Mouse (Mus musculus) layer of hippocampus, adult 8-10 months (tissue): Measurements from ENCODE around the gene Adcyap1. TPM values are rescaled to one million over a fixed set of nuclear protein-coding genes. Genes with fewer than 3 reads are reported as not detected.

ENCODE experiments used
- DNase-seq, 2 experiments: peaks; one replicate each; pipeline ENCODE4 v3.0.0; 2022; ENCODE audit warnings: low spot score in 2 of 2
- total RNA-seq, 4 experiments: library from RNA; stranded (reverse); gene quantifications; 2 replicates each; pipeline ENCODE4 v1.2.4; 2022

Adcyap1 gene
- total RNA-seq = 10 to 100 TPM in 3 of 4 experiments, 1 to 10 TPM in 1; 6.7 to 15.3 (median 13.6) TPM

- DNase-seq = no peak
Observed at GRCm38 (mm10) chr17:93198717-93199116, at the start of gene Adcyap1. Adcyap1 (plus strand) TSS chr17:93199017.

DNA sequence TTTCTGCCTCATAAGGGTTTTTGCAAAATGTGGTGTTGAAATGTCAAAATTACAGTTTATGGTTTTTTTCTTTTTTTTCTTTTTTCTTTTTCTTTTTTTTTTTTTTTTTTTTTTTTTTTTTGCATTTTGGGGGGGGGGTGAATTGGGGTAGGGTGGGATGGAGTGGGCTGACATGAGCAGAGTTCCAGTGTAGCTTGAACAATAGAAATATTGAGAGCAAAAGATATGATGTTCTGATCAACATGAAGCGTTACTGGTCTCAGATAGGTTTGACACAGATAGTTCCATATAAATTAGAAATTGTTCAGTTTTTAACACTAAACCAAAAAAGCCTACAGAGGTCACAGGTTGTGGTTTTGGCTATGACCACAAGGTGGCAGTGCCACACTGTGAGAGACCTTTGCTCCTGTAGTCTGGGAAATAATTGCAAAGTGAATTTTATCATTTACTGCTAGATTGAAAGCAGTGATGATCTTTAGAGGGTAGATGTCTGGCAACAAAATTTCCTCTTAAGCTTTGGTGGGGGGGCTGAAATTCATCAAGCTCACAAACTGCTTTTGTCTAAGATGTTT is 40.5 kb upstream of the Adcyap1 start:
- peak; percentile 14 to 63 for DNase-seq

DNA sequence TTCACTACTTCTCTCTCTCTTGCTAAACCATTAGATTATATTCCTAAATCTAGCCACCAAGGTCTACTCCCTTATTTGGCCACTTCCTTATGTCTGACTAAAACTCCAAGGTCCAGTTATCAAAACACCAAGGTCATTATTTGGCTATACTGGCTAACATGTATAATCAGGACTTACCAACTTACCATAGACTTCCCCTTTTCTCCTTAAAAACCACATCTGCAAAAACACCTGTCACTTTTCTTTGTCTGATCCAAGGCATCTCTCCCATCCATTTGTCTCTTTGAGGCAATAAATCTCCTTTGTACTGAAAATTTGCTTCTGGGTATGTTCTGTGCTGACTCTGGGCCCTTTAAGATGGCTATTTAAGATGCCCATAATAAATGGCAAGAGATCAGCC is 29.2 kb upstream of the Adcyap1 start:
- DNase-seq = no peak

- DNase-seq = no peak
Observed at GRCm38 (mm10) chr17:93196846-93197245, 2.0 kb upstream of the Adcyap1 start.

- no peak for DNase-seq
Observed at GRCm38 (mm10) chr17:93198213-93198612, 604 bp upstream of the Adcyap1 start.

- DNase-seq = no peak
Observed at GRCm38 (mm10) chr17:93199218-93199617, 401 bp downstream of the Adcyap1 start.

DNA sequence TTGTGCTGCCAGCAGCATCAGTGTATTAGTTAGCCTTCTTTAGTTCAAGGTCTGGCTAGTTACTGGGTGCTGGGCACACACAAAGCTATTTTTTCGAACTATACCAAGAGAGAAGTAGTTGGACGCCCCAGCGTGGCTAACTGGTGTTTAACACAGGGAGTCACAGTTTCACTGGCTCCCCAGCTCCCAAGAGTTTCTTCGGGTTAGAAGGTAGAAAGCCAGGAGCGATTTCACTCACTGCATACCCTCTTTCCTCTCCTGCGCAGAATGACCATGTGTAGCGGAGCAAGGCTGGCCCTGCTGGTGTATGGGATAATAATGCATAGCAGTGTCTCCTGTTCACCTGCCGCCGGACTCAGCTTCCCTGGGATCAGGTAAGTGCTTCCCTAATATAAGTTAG is 930 bp downstream of the Adcyap1 start:
- DNase-seq = no peak

DNA sequence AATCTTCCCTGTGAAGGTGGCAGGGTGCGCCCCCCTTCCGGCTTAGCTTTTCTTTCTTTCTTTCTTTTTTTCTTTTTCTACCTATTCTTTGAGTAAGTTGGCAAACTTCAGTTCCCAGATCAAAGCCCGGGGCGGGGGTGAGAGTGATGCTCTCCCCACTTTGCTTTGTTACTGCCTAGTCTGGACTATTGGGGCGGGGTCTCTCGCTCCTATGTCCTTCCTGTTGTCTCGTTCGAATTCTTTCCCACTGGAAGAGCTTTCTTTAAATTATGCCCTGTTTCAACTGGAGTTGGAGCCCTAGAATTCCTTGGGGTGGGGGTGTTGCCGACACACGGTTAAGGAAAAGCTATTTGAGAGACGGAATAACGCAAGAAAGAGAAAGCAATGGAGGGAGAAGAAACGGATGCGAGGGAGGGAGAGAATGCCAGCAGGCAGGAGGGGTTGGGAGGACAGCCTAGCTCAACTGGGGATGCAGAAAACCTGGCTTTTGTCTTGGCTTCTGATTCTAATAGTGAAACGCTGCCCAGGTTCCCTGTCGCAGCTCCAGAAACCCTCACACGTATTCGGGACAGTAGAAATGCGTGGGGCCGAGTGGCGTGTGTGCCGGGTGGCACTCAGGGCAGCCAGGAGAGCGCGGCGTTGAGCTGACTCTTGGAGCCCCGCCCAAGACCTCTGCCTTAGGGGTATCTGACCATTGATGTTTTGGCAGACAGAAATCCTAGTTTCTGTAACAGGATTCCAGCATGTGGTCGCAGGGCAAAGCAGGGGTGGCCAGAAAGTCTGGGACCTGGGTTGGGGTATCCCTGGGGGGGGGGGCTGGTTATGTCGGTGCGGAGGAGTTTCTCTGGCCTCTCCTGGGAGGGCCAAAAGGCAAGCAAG is 1.8 kb downstream of the Adcyap1 start:
- DNase-seq = no peak

DNA sequence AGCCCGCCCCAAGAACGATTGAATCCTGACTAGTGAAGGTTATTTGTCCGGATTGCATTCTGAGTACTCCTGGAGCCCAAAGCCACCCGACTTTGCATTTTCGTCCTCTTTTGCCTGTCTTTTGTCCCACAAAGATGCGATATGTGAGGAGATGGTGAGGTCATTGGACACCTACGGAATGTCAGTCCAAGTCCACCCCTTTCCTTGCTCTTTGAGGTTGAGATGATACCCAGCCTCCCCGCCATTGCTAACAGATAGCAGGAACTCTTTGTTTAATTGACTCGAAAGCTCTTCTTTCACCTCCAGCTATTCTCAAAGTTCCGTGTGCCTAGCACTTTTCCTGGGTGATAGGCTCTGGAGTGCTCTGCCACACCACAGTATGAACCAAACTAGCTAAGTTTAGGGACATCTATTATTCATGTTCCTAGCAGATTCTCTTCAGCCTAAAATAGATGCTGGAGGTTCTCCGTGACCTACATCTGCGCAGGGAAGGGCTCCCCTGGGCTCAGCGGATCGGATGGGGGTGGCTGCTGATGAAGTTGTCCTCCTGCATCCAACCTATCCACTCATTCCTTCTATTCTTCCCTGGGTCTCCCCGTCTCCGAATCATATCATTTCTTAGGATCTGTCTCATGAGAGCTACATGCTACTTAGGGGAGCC is 2.6 kb downstream of the Adcyap1 start:
- no peak for DNase-seq

DNA sequence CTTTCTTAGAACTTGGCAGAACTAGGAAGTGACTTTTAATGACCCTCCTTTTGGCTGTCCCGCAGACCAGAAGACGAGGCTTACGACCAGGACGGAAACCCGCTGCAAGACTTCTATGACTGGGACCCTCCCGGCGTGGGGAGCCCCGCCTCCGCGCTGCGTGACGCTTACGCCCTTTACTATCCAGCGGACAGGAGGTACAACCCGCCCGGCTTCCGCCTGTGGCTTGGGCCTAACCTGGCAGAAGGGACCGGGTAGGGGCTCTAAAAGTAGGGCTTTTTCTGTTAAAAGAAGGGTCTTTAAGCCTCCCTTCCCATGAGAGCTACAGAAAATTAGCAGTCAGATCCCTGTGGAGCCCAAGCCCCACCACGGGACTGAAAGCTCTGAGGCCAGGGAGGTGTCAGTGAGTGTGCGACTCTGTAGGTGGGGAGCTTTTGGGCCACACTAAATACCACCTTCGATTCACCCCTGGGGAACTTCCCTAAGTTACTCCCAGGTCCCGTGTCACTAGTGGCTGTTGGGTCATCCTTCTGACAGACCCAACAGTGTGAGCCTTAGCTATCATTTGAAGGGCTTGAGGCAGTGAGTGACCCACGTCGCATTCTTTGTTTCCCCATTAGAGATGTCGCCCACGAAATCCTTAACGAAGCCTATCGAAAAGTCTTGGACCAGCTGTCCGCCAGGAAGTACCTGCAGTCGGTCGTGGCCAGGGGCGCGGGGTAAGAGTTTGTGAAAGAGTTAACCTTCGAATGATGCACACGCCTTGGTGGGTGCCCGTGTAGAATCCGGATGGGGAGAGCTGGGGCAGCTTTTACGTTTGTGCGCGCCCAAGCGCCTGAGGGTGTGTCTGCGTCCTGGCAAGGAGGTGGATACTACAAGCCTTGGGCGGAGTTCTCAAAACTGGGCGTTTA is 3.6 kb downstream of the Adcyap1 start:
- no peak for DNase-seq

DNA sequence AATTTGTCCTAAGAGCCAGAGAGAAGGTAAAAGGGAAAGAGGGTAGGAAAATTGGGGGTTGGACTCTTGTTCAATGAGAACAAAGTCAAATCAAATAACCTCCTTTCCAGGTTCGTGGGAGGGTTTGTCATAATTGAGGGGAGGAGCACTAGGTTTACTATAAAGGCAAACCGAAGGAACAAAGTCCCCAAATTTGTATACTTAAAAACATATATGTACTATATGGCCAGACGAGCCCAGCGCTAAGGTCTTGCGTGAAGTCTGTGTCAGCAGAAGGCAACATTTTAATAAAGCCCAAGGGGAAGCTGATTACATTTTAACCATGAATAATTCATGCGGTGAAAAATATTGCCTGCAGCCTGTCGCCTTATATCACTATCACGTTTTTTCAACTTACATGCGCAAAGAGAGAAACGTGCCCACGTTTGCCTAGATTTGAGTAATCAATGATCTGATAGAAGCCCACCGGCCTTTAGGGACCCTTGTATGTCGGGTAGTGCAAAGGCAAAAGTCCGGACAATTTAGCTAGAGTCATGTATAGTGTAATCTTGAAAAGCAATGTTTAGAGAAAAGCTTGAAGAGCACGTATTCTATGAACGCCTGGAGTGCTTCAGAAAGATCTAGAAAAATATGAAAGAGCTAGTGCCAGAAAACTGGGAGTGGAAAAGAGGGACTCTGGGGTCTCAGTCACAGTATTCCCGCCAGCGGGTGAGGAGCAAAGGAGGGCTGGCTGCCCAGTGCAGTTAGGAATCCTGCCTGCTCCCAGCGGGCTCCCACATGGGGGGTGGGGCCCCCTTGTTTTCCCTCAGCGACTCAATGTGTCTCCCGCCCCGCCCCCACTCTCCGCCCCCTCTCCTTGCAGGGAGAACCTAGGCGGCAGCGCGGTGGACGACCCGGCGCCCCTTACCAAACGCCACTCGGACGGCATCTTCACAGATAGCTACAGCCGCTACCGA is 4.5 kb downstream of the Adcyap1 start:
- DNase-seq = no peak

- DNase-seq = no peak
Observed at GRCm38 (mm10) chr17:93217785-93218184, 19.0 kb downstream of the Adcyap1 start.

GRCm38 (mm10) chr17:93218640-93219039 is 19.8 kb downstream of the Adcyap1 start:
- DNase-seq = no peak

DNA sequence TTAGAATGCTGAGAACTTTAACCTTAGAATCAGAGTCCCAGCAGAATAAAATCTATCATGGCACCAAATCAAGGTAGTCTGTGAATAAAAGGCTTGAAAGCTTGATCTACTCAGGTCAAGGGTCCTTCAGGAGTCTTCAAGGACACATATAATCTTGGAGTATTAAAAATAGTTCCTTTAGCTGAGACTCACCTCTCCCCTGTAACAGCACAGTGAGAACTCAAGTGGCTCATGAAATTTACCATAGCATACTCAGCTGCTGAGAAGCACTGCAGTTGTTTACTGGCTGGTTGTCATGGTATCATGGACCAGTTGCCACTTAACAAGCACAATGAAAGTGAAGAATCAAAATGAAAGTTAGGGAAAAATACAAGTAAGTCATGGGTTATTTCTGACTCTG is 38.5 kb downstream of the Adcyap1 start:
- no peak for DNase-seq
